Mouse (Mus musculus) midbrain, embryonic 12.5 days (tissue): ENCODE results near the gene Ttyh1. TPM values are rescaled to one million over a fixed set of nuclear protein-coding genes. Genes with fewer than 3 reads are reported as not detected.

Experiments
- ATAC-seq: fragments of 200-750 bp; cut with Nextera tagmentation; 2 replicates; pipeline ENCODE4 v1.8.0; 2017; ENCODE audit warnings: low read depth, moderate TSS enrichment, moderate library complexity; ENCODE audit not compliant: low FRiP score
- H3K27ac ChIP-seq: fragments of 300-500 bp; sonication (generic); replicated peaks from 2 replicates; pipeline ENCODE4 v1.5.1; 2016; ENCODE audit warnings: mild to moderate bottlenecking
- H3K27me3 ChIP-seq: fragments of 300-500 bp; sonication (generic); 2 replicates; pipeline ENCODE4 v1.6.1; 2016; ENCODE audit warnings: mild to moderate bottlenecking
- H3K36me3 ChIP-seq: fragments of 300-500 bp; sonication (generic); 2 replicates; pipeline ENCODE4 v1.6.1; 2016
- H3K4me1 ChIP-seq: fragments of 300-500 bp; sonication (generic); 2 replicates; pipeline ENCODE4 v1.6.1; 2016
- H3K4me2 ChIP-seq: fragments of 300-500 bp; sonication (generic); replicated peaks from 2 replicates; pipeline ENCODE4 v1.6.1; 2016; ENCODE audit warnings: mild to moderate bottlenecking, moderate library complexity
- H3K4me3 ChIP-seq: fragments of 300-500 bp; sonication (generic); 2 replicates; pipeline ENCODE4 v1.5.1; 2016; ENCODE audit warnings: mild to moderate bottlenecking
- H3K9ac ChIP-seq: fragments of 300-500 bp; sonication (generic); replicated peaks from 2 replicates; pipeline ENCODE4 v1.6.1; 2016; ENCODE audit warnings: mild to moderate bottlenecking, moderate library complexity
- H3K9me3 ChIP-seq: fragments of 300-500 bp; sonication (generic); 2 replicates; pipeline ENCODE4 v1.6.1; 2016; ENCODE audit warnings: mild to moderate bottlenecking
- WGBS: fragments of 180-500 bp; shearing (Covaris S2); methylation state at CpG from one replicate; pipeline ENCODE4 v1.1.7; 2016; 5-methylcytosine and 5-hydroxymethylcytosine counted together
- polyA plus RNA-seq: library from polyadenylated mRNA; unstranded; fragments of >200 nt; fragmentation: Nextera tagmentation; extraction: Ambion mirVana; gene quantifications from 2 replicates; pipeline ENCODE4 v1.2.1, GENCODE M21; 2016

Ttyh1 gene
- polyA plus RNA-seq, 1 experiment from 2014 or later = 79.8 TPM

DNA sequence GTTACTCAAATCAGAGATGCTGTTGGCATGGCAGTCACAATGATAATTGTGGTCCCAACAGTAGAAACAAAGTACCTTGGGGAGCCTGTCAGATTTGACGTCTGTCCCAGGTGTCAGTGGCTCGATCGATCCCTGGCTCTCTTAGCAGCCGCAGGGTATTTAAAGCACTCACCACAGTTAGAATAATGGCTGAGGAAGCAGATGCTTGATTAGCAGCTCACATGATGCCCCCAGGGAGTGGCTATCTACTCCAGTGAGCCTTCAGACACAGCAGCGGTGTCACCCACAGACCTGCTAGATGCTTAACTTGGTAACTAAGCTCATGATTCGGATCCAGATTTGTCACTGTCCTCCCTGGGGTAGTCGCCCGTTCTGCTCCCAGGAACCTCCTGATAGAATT lies 28.0 kb upstream of the Ttyh1 start:
- ATAC-seq = no peak
- no peak overlapping the region for H3K4me2 ChIP-seq
- H3K27ac ChIP-seq = no peak overlapping the region
- no peaks in the 10 kb centered on the region for H3K4me1 ChIP-seq
- H3K9me3 ChIP-seq = no peaks in the 10 kb centered on the region
- no peaks in the 10 kb centered on the region for H3K36me3 ChIP-seq
- H3K9ac ChIP-seq = no peak overlapping the region
- 56% methylated on average over 8 of the region's 8 CpGs for WGBS
- H3K27me3 ChIP-seq = no peaks in the 10 kb centered on the region
- H3K4me3 ChIP-seq = no peak overlapping the region

DNA sequence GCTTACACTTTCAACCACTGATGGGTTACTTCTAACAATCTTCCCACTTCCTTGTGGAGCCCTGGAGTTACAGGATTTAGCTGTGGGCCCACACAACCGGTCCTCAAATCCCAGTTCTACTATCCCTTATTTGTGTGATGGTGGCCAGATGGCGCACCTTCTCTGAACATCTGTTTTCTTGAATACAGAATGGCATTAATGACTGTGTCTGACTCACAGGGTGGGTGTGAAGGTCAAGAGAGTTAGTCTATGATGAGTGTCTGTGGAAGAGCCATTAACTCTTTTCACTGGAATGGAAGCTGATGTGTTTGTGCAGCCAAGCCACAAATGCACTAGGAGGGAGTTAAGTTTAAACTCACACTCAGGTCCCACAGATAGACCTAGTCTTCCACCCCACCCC lies 20.9 kb upstream of the Ttyh1 start:
- ATAC-seq = no peak
- WGBS = 81% methylated on average over 2 of the region's 2 CpGs
- no peak overlapping the region for H3K27ac ChIP-seq

GRCm38 (mm10) chr7:4098832-4099231 lies 20.4 kb upstream of the Ttyh1 start:
- H3K27ac ChIP-seq = no peak overlapping the region

More for the DNA sequence above, 20.9 kb upstream of the Ttyh1 start:
- Histone ChIP-seq H3K4me3 (no peak overlapping the region), H3K27me3 (no peaks in the 10 kb centered on the region), H3K36me3 (no peaks in the 10 kb centered on the region), H3K9ac (no peak overlapping the region), H3K9me3 (no peaks in the 10 kb centered on the region), H3K4me2 (no peak overlapping the region), H3K4me1 (no peaks in the 10 kb centered on the region)

DNA sequence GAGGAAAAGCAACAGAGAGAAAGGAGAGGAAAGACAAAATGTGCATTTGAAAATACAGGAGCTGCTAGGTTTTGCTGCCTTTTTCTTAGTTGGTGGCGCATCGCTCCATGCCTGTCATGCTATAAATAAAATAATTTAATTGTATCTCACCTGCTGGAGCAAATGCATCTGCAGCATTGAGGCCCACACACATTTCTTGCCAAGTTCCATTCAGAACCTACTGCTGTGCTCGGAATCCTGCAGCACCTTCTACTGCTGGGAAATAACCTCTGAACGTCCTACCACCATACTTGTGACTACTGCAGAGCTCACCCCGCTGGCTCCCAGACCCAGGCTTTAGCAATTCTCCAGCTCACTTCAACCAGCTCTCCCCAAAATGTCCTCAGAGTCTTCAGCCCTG lies 18.1 kb upstream of the Ttyh1 start:
- Histone ChIP-seq H3K9ac (no peak overlapping the region), H3K36me3 (no peaks in the 10 kb centered on the region), H3K4me2 (no peak overlapping the region), H3K27me3 (no peaks in the 10 kb centered on the region), H3K27ac (no peak overlapping the region), H3K9me3 (no peaks in the 10 kb centered on the region), H3K4me1 (no peaks in the 10 kb centered on the region), H3K4me3 (no peak overlapping the region)
- WGBS = 85% methylated on average over 5 of the region's 5 CpGs
- no peak for ATAC-seq

More at GRCm38 (mm10) chr7:4098832-4099231, 20.4 kb upstream of the Ttyh1 start:
- Histone ChIP-seq H3K4me3 (no peak overlapping the region), H3K9ac (no peak overlapping the region), H3K4me2 (no peak overlapping the region), H3K4me1 (no peaks in the 10 kb centered on the region), H3K9me3 (no peaks in the 10 kb centered on the region), H3K36me3 (no peaks in the 10 kb centered on the region), H3K27me3 (no peaks in the 10 kb centered on the region)
- no peak for ATAC-seq
- WGBS = 83% methylated on average over 2 of the region's 2 CpGs

- no peak for ATAC-seq
- Histone ChIP-seq H3K27ac (no peak overlapping the region), H3K27me3 (no peaks in the 10 kb centered on the region), H3K4me2 (no peak overlapping the region), H3K4me3 (no peak overlapping the region), H3K36me3 (no peaks in the 10 kb centered on the region), H3K4me1 (no peaks in the 10 kb centered on the region), H3K9ac (no peak overlapping the region), H3K9me3 (no peaks in the 10 kb centered on the region)
- 19% methylated on average over 4 of the region's 4 CpGs for WGBS
Observed at GRCm38 (mm10) chr7:4103411-4103810, 15.8 kb upstream of the Ttyh1 start.

GRCm38 (mm10) chr7:4111766-4112165 lies 7.4 kb upstream of the Ttyh1 start:
- Histone ChIP-seq H3K36me3 (no peaks in the 10 kb centered on the region), H3K4me2 (no peak overlapping the region), H3K4me3 (no peak overlapping the region), H3K9me3 (no peaks in the 10 kb centered on the region), H3K4me1 (no peaks in the 10 kb centered on the region), H3K27me3 (no peaks in the 10 kb centered on the region), H3K27ac (no peak overlapping the region), H3K9ac (no peak overlapping the region)
- ATAC-seq = no peak
- WGBS = 52% methylated on average over 3 of the region's 3 CpGs

DNA sequence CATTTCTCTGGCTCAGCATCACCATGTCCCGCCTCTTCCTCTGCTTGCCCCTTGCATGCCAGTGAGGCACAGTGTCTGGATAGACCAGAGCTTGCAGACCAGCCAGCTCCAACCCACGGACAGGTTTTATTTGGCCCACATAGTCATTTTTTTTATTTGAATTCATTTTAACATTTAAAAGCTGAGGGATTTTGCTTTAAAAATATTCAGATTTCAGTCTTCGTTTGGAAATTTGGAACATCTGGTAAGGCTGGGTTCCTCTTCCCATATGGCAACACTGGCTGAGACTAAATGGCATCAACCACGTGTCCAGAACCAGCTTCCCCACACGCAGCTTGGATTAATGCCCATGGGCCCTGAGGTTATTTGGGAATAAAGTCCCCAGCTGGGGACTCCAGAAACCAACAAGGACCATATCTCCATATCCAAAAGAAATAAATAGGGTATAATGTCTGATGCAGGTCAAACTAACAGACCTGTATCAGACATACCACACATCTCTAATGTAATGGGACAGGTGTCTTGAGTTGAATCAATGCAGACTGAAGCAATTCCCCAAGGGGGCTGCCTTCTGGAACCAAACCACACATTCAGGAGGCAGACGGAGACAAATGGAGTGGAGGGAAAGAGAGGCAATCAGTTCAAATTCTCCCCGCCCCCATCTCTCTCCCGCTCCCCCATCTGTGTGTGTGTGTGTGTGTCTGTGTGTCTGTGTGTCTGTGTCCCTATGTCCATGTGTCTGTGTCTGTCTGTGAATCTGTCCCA lies 2.0 kb upstream of the Ttyh1 start:
- Histone ChIP-seq H3K4me3 (no peak overlapping the region), H3K27me3 (no peaks in the 10 kb centered on the region), H3K9ac (no peak overlapping the region), H3K36me3 (no peaks in the 10 kb centered on the region), H3K27ac (no peak overlapping the region), H3K4me2 (no peak overlapping the region), H3K9me3 (no peaks in the 10 kb centered on the region), H3K4me1 (peaks cover 27% of the 10 kb centered on the region)
- 73% methylated on average over 8 of the region's 8 CpGs for WGBS
- no peak for ATAC-seq

- peak overlapping the region; percentile 96 for H3K27ac ChIP-seq
- H3K9me3 ChIP-seq = no peaks in the 10 kb centered on the region
- H3K4me1 ChIP-seq = peaks cover 57% of the 10 kb centered on the region
- H3K4me3 ChIP-seq = peak overlapping the region; percentile 67
- ATAC-seq = 0 out of 2 replicates have a peak, but pooled peaks have one; percentile 0
- H3K27me3 ChIP-seq = no peaks in the 10 kb centered on the region
- H3K36me3 ChIP-seq = no peaks in the 10 kb centered on the region
- peak overlapping the region; percentile 70 for H3K4me2 ChIP-seq
- 7% methylated on average over 18 of the region's 19 CpGs for WGBS
- H3K9ac ChIP-seq = peak overlapping the region; percentile 80
Observed at GRCm38 (mm10) chr7:4119976-4120921, 1.0 kb downstream of the Ttyh1 start.

DNA sequence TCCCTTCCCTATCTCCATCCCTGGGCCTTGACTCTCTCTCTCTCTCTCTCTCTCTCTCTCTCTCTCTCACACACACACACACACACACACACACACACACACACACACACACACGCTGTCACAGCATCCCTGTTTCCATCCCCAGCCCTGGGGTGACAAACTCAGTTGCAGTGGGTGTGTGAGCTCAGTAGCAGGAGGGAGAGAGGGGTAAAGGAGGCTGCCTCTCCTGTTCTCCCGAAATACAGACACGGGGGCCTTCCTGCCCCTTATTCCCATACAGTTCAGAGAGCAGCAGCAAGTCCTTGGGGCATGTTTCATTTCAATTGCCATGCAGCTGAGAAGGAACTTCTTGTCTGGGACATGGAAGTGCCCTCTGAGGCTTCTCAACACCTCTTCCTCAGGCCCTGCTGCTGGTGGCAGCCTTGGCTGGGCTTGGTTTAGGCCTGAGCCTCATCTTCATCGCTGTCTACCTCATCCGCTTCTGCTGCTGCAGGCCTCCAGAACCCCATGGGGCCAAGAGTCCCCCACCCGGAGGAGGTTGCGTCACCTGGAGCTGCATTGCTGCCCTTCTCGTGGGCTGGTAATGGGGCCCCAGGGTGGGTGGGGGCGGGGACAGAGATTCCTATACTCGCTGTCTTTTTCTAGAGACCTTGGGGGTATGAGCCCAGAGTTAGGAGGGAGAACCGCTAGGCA lies 3.0 kb downstream of the Ttyh1 start:
- peaks cover 65% of the 10 kb centered on the region for H3K4me1 ChIP-seq
- no peak for ATAC-seq
- peak overlapping the region; percentile 17 for H3K4me3 ChIP-seq
- H3K9ac ChIP-seq = peak overlapping the region; percentile 80
- peak overlapping the region; percentile 96 for H3K27ac ChIP-seq
- peaks cover 19% of the 10 kb centered on the region for H3K36me3 ChIP-seq
- peak overlapping the region; percentile 70 for H3K4me2 ChIP-seq
- WGBS = 49% methylated on average over 11 of the region's 11 CpGs
- no peaks in the 10 kb centered on the region for H3K27me3 ChIP-seq
- no peaks in the 10 kb centered on the region for H3K9me3 ChIP-seq

GRCm38 (mm10) chr7:4122783-4123182 lies 3.6 kb downstream of the Ttyh1 start:
- H3K27me3 ChIP-seq = no peaks in the 10 kb centered on the region
- WGBS = 82% methylated on average over 10 of the region's 10 CpGs
- H3K9ac ChIP-seq = peak overlapping the region; percentile 80; the same call in 1 of the 2 replicates
- ATAC-seq = no peak
- H3K27ac ChIP-seq = peak overlapping the region; percentile 96
- peak overlapping the region; percentile 70 for H3K4me2 ChIP-seq
- H3K9me3 ChIP-seq = no peaks in the 10 kb centered on the region
- H3K36me3 ChIP-seq = peaks cover 25% of the 10 kb centered on the region
- peaks cover 65% of the 10 kb centered on the region for H3K4me1 ChIP-seq
- H3K4me3 ChIP-seq = peak overlapping the region; percentile 17; the same call in 1 of the 2 replicates

DNA sequence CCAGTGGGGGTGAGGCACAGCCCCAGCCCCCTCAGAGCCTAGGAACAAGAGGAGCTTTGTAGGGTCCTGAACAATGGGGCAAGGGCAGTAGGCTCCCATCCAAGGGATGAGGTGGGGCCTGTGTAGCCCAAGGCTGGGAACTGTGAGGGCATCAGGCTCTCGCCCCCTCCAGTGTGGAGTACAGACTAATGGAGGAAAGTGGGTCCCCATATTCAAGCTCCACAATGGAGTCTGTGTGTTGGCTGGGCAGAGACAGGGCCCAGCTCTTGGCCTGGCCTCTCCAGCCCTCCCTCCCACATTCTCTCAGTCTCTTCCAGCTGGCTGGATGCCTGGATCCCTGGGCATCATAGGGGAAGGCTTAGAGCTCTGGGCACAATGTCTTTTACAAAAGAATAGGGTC lies 4.5 kb downstream of the Ttyh1 start:
- no peaks in the 10 kb centered on the region for H3K9me3 ChIP-seq
- peak; percentile 74 for ATAC-seq
- peak overlapping the region; percentile 17; the same call in 1 of the 2 replicates for H3K9ac ChIP-seq
- peaks cover 65% of the 10 kb centered on the region for H3K4me1 ChIP-seq
- peak overlapping the region; percentile 28 for H3K4me3 ChIP-seq
- H3K36me3 ChIP-seq = peaks cover 28% of the 10 kb centered on the region
- WGBS = 12% methylated on average over 1 of the region's 1 CpGs
- H3K27ac ChIP-seq = peak overlapping the region; percentile 96
- H3K27me3 ChIP-seq = no peaks in the 10 kb centered on the region
- peak overlapping the region; percentile 70 for H3K4me2 ChIP-seq
